Comparison of ENCODE assay signal across 22 mouse cellular contexts in the genomic region with DNA sequence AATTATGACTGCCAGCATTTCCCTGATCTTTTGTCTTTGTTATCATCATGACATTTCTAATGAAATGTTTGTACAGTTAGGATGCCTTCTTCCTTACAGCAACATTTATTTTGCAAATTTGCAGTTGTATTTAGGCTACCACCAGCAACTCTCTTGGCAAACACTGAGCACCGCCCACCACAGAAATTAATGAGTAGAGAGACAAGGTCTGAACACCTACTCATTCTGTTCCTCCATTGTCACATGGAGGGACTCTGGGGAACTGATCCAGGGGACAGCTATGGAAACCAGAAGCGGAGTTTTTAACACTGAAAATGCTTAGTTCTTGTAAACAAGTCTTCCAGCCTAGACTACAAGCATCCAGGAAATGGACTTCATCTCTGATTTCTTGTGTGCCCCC. TPM values are rescaled to one million over a fixed set of nuclear protein-coding genes. Genes with fewer than 3 reads are reported as not detected.
A peak's percentile ranks its signal among the peaks of the same experiment; 100 is the strongest.
DNase-seq lines count a peak whose midpoint lies in the region; ATAC-seq and TF ChIP-seq lines count a peak whose summit lies in the region.
"Had no signal": no experiment of that assay in that cellular context is flagged by ENCODE, and none has a peak within 500 bp of the region (broad histone marks: within the 10 kb centered on the region; RNA-seq: fewer than 3 reads in every experiment).

No protein-coding gene starts in this region.

- intact Hi-C loops in left cerebral cortex, postnatal 25 days (cut with DNase I), result no loop called here
- intact Hi-C loops in left cerebral cortex, postnatal 4 days (cut with DNase I), result no loop called here

- no peak overlapping the region for H3K4me2 ChIP-seq in intestine, embryonic 14.5 days (ENCODE audit: low read length)
- no peak overlapping the region for H3K4me2 ChIP-seq in intestine, postnatal 0 days (replicated peaks; ENCODE audit: low read depth)
- H3K4me2 ChIP-seq in midbrain, embryonic 13.5 days (replicated peaks), result no peak overlapping the region
- H3K4me2 ChIP-seq: embryonic facial prominence, embryonic 13.5 days; forebrain, embryonic 12.5 days; hindbrain, embryonic 12.5 days had no signal

- peak; percentile 15 for DNase-seq in intestine, embryonic 14.5 days (ENCODE audit: low spot score)
- peak; percentile 31 to 42 for DNase-seq in left cerebral cortex, postnatal 25 days (ENCODE audit: low spot score in 2 of 2)
- no peak for DNase-seq in left cerebral cortex, postnatal 4 days
- DNase-seq in Muller cell, postnatal 12 days (ENCODE audit: inconsistent ontology term), result peak; percentile 21
- DNase-seq in layer of hippocampus, adult 8-10 months (ENCODE audit: low spot score in 2 of 2), result peak; percentile 24 to 43
- DNase-seq in embryonic facial prominence, embryonic 10.5 days (ENCODE audit: low spot score), result no peak
- DNase-seq: adrenal gland, adult 2 months; adrenal gland, postnatal 25 days; cerebellum, adult 11 months; cerebellum, adult 8-10 months; cerebellum, postnatal 14 days; gastrocnemius, postnatal 10 days; heart, postnatal 10 days; heart, postnatal 4 days had no signal

- no peak overlapping the region for H3K9ac ChIP-seq in intestine, embryonic 14.5 days (ENCODE audit: low read length)
- no peak overlapping the region for H3K9ac ChIP-seq in intestine, postnatal 0 days (ENCODE audit: low read depth, low read length)
- no peak overlapping the region for H3K9ac ChIP-seq in midbrain, embryonic 13.5 days (replicated peaks)
- H3K9ac ChIP-seq: embryonic facial prominence, embryonic 13.5 days; forebrain, embryonic 12.5 days; hindbrain, embryonic 12.5 days had no signal

- no peaks in the 10 kb centered on the region for H3K4me1 ChIP-seq in intestine, embryonic 14.5 days (replicated peaks; ENCODE audit: control insufficient read depth, insufficient read depth, low read length)
- H3K4me1 ChIP-seq in intestine, postnatal 0 days (replicated peaks; ENCODE audit: control insufficient read depth, insufficient read depth, low read length), result no peaks in the 10 kb centered on the region
- H3K4me1 ChIP-seq in midbrain, embryonic 13.5 days (replicated peaks), result 0 out of 2 replicates have a peak, but pooled peaks cover 1% of the 10 kb centered on the region
- peaks cover 1% of the 10 kb centered on the region; the same call in 1 of the 2 replicates for H3K4me1 ChIP-seq in embryonic facial prominence, embryonic 10.5 days
- H3K4me1 ChIP-seq: embryonic facial prominence, embryonic 13.5 days; forebrain, embryonic 12.5 days had no signal

- WGBS in intestine, embryonic 14.5 days, result 91% methylated on average over 2 of the region's 2 CpGs
- 88% methylated on average over 2 of the region's 2 CpGs for WGBS in intestine, postnatal 0 days
- 90% methylated on average over 2 of the region's 2 CpGs for WGBS in midbrain, embryonic 13.5 days
- WGBS in embryonic facial prominence, embryonic 10.5 days, result 92% methylated on average over 2 of the region's 2 CpGs

- H3K27me3 ChIP-seq in intestine, embryonic 14.5 days (replicated peaks; ENCODE audit: control insufficient read depth, insufficient read depth, low read length), result no peaks in the 10 kb centered on the region
- H3K27me3 ChIP-seq in intestine, postnatal 0 days (replicated peaks; ENCODE audit: control insufficient read depth, insufficient read depth, low read length), result no peaks in the 10 kb centered on the region
- no peaks in the 10 kb centered on the region for H3K27me3 ChIP-seq in midbrain, embryonic 13.5 days
- H3K27me3 ChIP-seq in embryonic facial prominence, embryonic 10.5 days (replicated peaks; ENCODE audit: low read depth, poor library complexity, severe bottlenecking), result no peaks in the 10 kb centered on the region
- H3K27me3 ChIP-seq: CH12.LX; embryonic facial prominence, embryonic 13.5 days; forebrain, embryonic 12.5 days; hindbrain, embryonic 12.5 days had no signal

- H3K4me3 ChIP-seq in intestine, embryonic 14.5 days (ENCODE audit: low read depth, low read length), result no peak overlapping the region
- no peak overlapping the region for H3K4me3 ChIP-seq in intestine, postnatal 0 days (ENCODE audit: low read depth, low read length)
- no peak overlapping the region for H3K4me3 ChIP-seq in midbrain, embryonic 13.5 days (replicated peaks)
- no peak overlapping the region for H3K4me3 ChIP-seq in embryonic facial prominence, embryonic 10.5 days
- H3K4me3 ChIP-seq: embryonic facial prominence, embryonic 13.5 days; forebrain, embryonic 12.5 days; hindbrain, embryonic 12.5 days had no signal

- no peaks in the 10 kb centered on the region for H3K36me3 ChIP-seq in intestine, embryonic 14.5 days (ENCODE audit: control insufficient read depth, insufficient read depth, low read length)
- H3K36me3 ChIP-seq in intestine, postnatal 0 days (ENCODE audit: control insufficient read depth, insufficient read depth), result no peaks in the 10 kb centered on the region
- H3K36me3 ChIP-seq in midbrain, embryonic 13.5 days, result no peaks in the 10 kb centered on the region
- H3K36me3 ChIP-seq in embryonic facial prominence, embryonic 10.5 days (replicated peaks), result no peaks in the 10 kb centered on the region
- H3K36me3 ChIP-seq: embryonic facial prominence, embryonic 13.5 days; forebrain, embryonic 12.5 days; hindbrain, embryonic 12.5 days had no signal

- no peaks in the 10 kb centered on the region for H3K9me3 ChIP-seq in intestine, embryonic 14.5 days (ENCODE audit: control insufficient read depth, low read length)
- H3K9me3 ChIP-seq in intestine, postnatal 0 days (ENCODE audit: control insufficient read depth), result no peaks in the 10 kb centered on the region
- H3K9me3 ChIP-seq in midbrain, embryonic 13.5 days, result no peaks in the 10 kb centered on the region
- no peaks in the 10 kb centered on the region for H3K9me3 ChIP-seq in embryonic facial prominence, embryonic 10.5 days
- H3K9me3 ChIP-seq: embryonic facial prominence, embryonic 13.5 days; forebrain, embryonic 12.5 days; hindbrain, embryonic 12.5 days had no signal

- no peak for TF ChIP-seq CTCF in intestine, postnatal 0 days (IDR thresholded peaks at IDR 0.05; ENCODE audit: low read depth)

- no peak for ATAC-seq in intestine, embryonic 14.5 days (replicated peaks; ENCODE audit: low FRiP score, low TSS enrichment, low read depth)
- ATAC-seq in intestine, postnatal 0 days, result no peak
- no peak for ATAC-seq in midbrain, embryonic 13.5 days
- ATAC-seq: forebrain, embryonic 16.5 days; hindbrain, embryonic 16.5 days had no signal

- no peak overlapping the region for H3K27ac ChIP-seq in intestine, embryonic 14.5 days (ENCODE audit: low read depth)
- H3K27ac ChIP-seq in intestine, postnatal 0 days (ENCODE audit: low read depth, low read length), result no peak overlapping the region
- no peak overlapping the region for H3K27ac ChIP-seq in midbrain, embryonic 13.5 days
- no peak overlapping the region for H3K27ac ChIP-seq in embryonic facial prominence, embryonic 10.5 days (replicated peaks)
- H3K27ac ChIP-seq: embryonic facial prominence, embryonic 13.5 days; forebrain, embryonic 12.5 days; hindbrain, embryonic 12.5 days had no signal

RNA-seq across cellular contexts. Expression of gene Dglucy, which starts 35.0 kb away (rescaled TPM):
- 1.5 and 2.4 TPM in 2 replicates for polyA plus RNA-seq in intestine, embryonic 14.5 days (2014; fragmentation: Nextera tagmentation; extraction: Ambion mirVana)
- 2.3 and 2.6 TPM in 2 replicates for polyA plus RNA-seq in intestine, postnatal 0 days (2015; fragmentation: Nextera tagmentation; extraction: Ambion mirVana)
- total RNA-seq in left cerebral cortex, postnatal 25 days (2021), result 10 to 100 TPM in 1 of 2 experiments, 1 to 10 TPM in 1; 9.6 to 10.3 TPM
- total RNA-seq in left cerebral cortex, postnatal 4 days (2021), result 1 to 10 TPM; 5.0 to 5.3 TPM
- 1 to 10 TPM; 7.4 to 9.8 (median 8.0) TPM for total RNA-seq in layer of hippocampus, adult 8-10 months (2022)
- 1.6 and 2.1 TPM in 2 replicates for polyA plus RNA-seq in midbrain, embryonic 13.5 days (2015; fragmentation: Nextera tagmentation; extraction: Ambion mirVana)
- 0.24 TPM in 1 of 2 replicates, not detected in the other for polyA plus RNA-seq in embryonic facial prominence, embryonic 10.5 days (2016; fragmentation: Nextera tagmentation; extraction: Ambion mirVana)

Comparison
In these comparisons a context has a peak if more than half of its experiments do, and no peak if none do; other contexts are left out.
1. DNase-seq: peak in intestine, embryonic 14.5 days (single experiment), left cerebral cortex, postnatal 25 days (2 of 2), Muller cell, postnatal 12 days (single experiment) and layer of hippocampus, adult 8-10 months (2 of 2); none in left cerebral cortex, postnatal 4 days (single experiment) and embryonic facial prominence, embryonic 10.5 days (single experiment).